Mouse (Mus musculus) CH12.LX (cell line): ENCODE data around the gene Fbxl17. TPM values are rescaled to one million over a fixed set of nuclear protein-coding genes. Genes with fewer than 3 reads are reported as not detected.

ENCODE experiments used
- DNase-seq: peaks from one replicate; pipeline ENCODE4 v3.0.0-alpha.2; 2013; ENCODE audit errors: extremely low read depth
- H3K27ac ChIP-seq: 2 replicates; pipeline ENCODE4 v1.5.1; 2012; ENCODE audit warnings: low read depth, mild to moderate bottlenecking, control low read depth, moderate library complexity; ENCODE audit not compliant: insufficient read depth
- H3K27me3 ChIP-seq: replicated peaks from 2 replicates; pipeline ENCODE3; 2012; ENCODE audit warnings: inconsistent platforms
- H3K36me3 ChIP-seq, 2 experiments: replicated peaks in 1 of 2; 2 replicates each; pipeline versions ENCODE3 to v1.6.1; 2012; ENCODE audit warnings: inconsistent platforms in 1 of 2, low read length in 1 of 2, mild to moderate bottlenecking in 1 of 2, mixed read lengths in 1 of 2, moderate library complexity in 1 of 2; ENCODE audit not compliant: control insufficient read depth in 1 of 2, insufficient read depth in 1 of 2
- H3K4me1 ChIP-seq, 2 experiments: 2 replicates each; pipeline ENCODE4 v1.6.1; 2012; ENCODE audit warnings: inconsistent platforms in 1 of 2, moderate library complexity in 1 of 2; ENCODE audit not compliant: insufficient read depth in 2 of 2, control insufficient read depth in 1 of 2
- H3K4me2 ChIP-seq: 2 replicates; pipeline ENCODE4 v1.6.1; 2012; ENCODE audit warnings: low read depth, mild to moderate bottlenecking, control low read depth; ENCODE audit not compliant: poor library complexity, insufficient read depth, severe bottlenecking
- H3K4me3 ChIP-seq, 3 experiments: fragments of 150-350 bp in 1 of 3; sonication (generic) in 1 of 3; replicated peaks in 1 of 3; 2 replicates each; pipeline versions ENCODE3 to v1.5.1; 2011 to 2012; ENCODE audit warnings: low read depth in 2 of 3, low read length in 2 of 3, mild to moderate bottlenecking in 2 of 3, moderate library complexity in 2 of 3, control low read depth in 1 of 3, improper control_type of control experiment in 1 of 3, inconsistent platforms in 1 of 3, mixed read lengths in 1 of 3; ENCODE audit not compliant: poor library complexity in 1 of 3
- H3K79me2 ChIP-seq: replicated peaks from 2 replicates; pipeline ENCODE4 v1.6.1; 2012; ENCODE audit warnings: mild to moderate bottlenecking, moderate library complexity; ENCODE audit not compliant: control insufficient read depth, poor library complexity, insufficient read depth, severe bottlenecking; ENCODE audit errors: extremely low read depth
- H3K9ac ChIP-seq: 2 replicates; pipeline ENCODE4 v1.6.1; 2012; ENCODE audit warnings: low read depth, mild to moderate bottlenecking, control low read depth, moderate library complexity; ENCODE audit not compliant: insufficient read depth
- H3K9me3 ChIP-seq: replicated peaks from 2 replicates; pipeline ENCODE3; 2012; ENCODE audit warnings: low read length, inconsistent platforms, mixed read lengths
- BHLHE40 ChIP-seq: IDR thresholded peaks from 2 replicates; pipeline ENCODE4 v1.6.1; 2011; ENCODE audit warnings: mild to moderate bottlenecking, low read depth, low read length, improper control_type of control experiment
- CTCF ChIP-seq, 2 experiments: IDR thresholded peaks in 1 of 2; conservative IDR thresholded peaks in 1 of 2; 2 replicates each; pipeline ENCODE4 v1.5.1; 2011 to 2012; ENCODE audit warnings: low read depth in 2 of 2, low read length in 2 of 2, improper control_type of control experiment in 1 of 2, inconsistent platforms in 1 of 2, mild to moderate bottlenecking in 1 of 2, moderate library complexity in 1 of 2
- E2F4 ChIP-seq: IDR thresholded peaks from 2 replicates; pipeline ENCODE4 v1.6.1; 2011; ENCODE audit warnings: low read depth, low read length, improper control_type of control experiment; ENCODE audit not compliant: insufficient replicate concordance
- ELF1 ChIP-seq: IDR thresholded peaks from 2 replicates; pipeline ENCODE4 v1.6.1; 2014; ENCODE audit warnings: low read depth, mild to moderate bottlenecking, inconsistent platforms, low read length, improper control_type of control experiment
- EP300 ChIP-seq: IDR thresholded peaks from 2 replicates; pipeline ENCODE4 v1.6.1; 2011; ENCODE audit warnings: low read length, improper control_type of control experiment
- HCFC1 ChIP-seq: IDR thresholded peaks from 2 replicates; pipeline ENCODE4 v1.6.1; 2012; ENCODE audit warnings: low read depth, mild to moderate bottlenecking, inconsistent platforms, low read length, improper control_type of control experiment
- IRF4 ChIP-seq: IDR thresholded peaks from 2 replicates; pipeline ENCODE4 v1.6.1; 2014; ENCODE audit warnings: low read depth, mild to moderate bottlenecking, inconsistent platforms, low read length, improper control_type of control experiment
- JUN ChIP-seq: IDR thresholded peaks from 2 replicates; pipeline ENCODE4 v1.6.1; 2011; ENCODE audit warnings: low read depth, mild to moderate bottlenecking, low read length, improper control_type of control experiment, moderate library complexity; ENCODE audit not compliant: insufficient read depth
- JUND ChIP-seq: conservative IDR thresholded peaks from 2 replicates; pipeline ENCODE4 v1.6.1; 2011; ENCODE audit warnings: low read depth, low read length, improper control_type of control experiment
- KAT2A ChIP-seq: IDR thresholded peaks from 2 replicates; pipeline ENCODE4 v1.6.1; 2012; ENCODE audit warnings: low read length, improper control_type of control experiment, inconsistent platforms; ENCODE audit not compliant: insufficient replicate concordance
- MAX ChIP-seq: IDR thresholded peaks from 2 replicates; pipeline ENCODE4 v1.6.1; 2011; ENCODE audit warnings: low read length, improper control_type of control experiment
- MEF2A ChIP-seq: IDR thresholded peaks from 2 replicates; pipeline ENCODE4 v1.6.1; 2014; ENCODE audit warnings: low read depth, mild to moderate bottlenecking, inconsistent platforms, low read length, improper control_type of control experiment, borderline replicate concordance
- MXI1 ChIP-seq: IDR thresholded peaks from 2 replicates; pipeline ENCODE4 v1.6.1; 2011; ENCODE audit warnings: mild to moderate bottlenecking, low read depth, low read length, improper control_type of control experiment
- MYC ChIP-seq: IDR thresholded peaks from 2 replicates; pipeline ENCODE4 v1.6.1; 2011; ENCODE audit warnings: low read depth, mild to moderate bottlenecking, improper control_type of control experiment, low read length
- NELFE ChIP-seq: IDR thresholded peaks from 2 replicates; pipeline ENCODE4 v1.6.1; 2011; ENCODE audit warnings: low read depth, low read length, improper control_type of control experiment
- NRF1 ChIP-seq: IDR thresholded peaks from 2 replicates; pipeline ENCODE4 v1.6.1; 2014; ENCODE audit warnings: low read depth, mild to moderate bottlenecking, inconsistent platforms, low read length, improper control_type of control experiment, moderate library complexity
- POLR2A ChIP-seq: IDR thresholded peaks from 2 replicates; pipeline ENCODE4 v1.6.1; 2011; ENCODE audit warnings: low read depth, mild to moderate bottlenecking, improper control_type of control experiment, low read length
- RCOR1 ChIP-seq: conservative IDR thresholded peaks from 2 replicates; pipeline ENCODE4 v1.6.1; 2012; ENCODE audit warnings: low read depth, mild to moderate bottlenecking, inconsistent platforms, low read length, improper control_type of control experiment
- USF1 ChIP-seq: IDR thresholded peaks from 2 replicates; pipeline ENCODE4 v1.6.1; 2014; ENCODE audit warnings: low read depth, mild to moderate bottlenecking, inconsistent platforms, low read length, improper control_type of control experiment
- USF2 ChIP-seq: conservative IDR thresholded peaks from 2 replicates; pipeline ENCODE4 v1.6.1; 2011; ENCODE audit warnings: low read depth, low read length, improper control_type of control experiment
- ZC3H11A ChIP-seq: IDR thresholded peaks from 2 replicates; pipeline ENCODE4 v1.6.1; 2012; ENCODE audit warnings: low read depth, mild to moderate bottlenecking, inconsistent platforms, low read length, improper control_type of control experiment
- ZMIZ1 ChIP-seq: IDR thresholded peaks from 2 replicates; pipeline ENCODE4 v1.6.1; 2012; ENCODE audit warnings: low read depth, mild to moderate bottlenecking, inconsistent platforms, low read length, improper control_type of control experiment
- ZNF384 ChIP-seq: IDR thresholded peaks from 2 replicates; pipeline ENCODE4 v1.6.1; 2012; ENCODE audit warnings: low read depth, low read length, improper control_type of control experiment, inconsistent platforms
- dilution Hi-C: fragments of 300-500 bp; cut with MboI; formaldehyde crosslinking; loops from 2 replicates; pipeline ENCODE4 v1.14.3; 2020; ENCODE audit warnings: low sequenced_read_pairs; ENCODE audit not compliant: extremely low pct_unique_long_range_greater_than_20kb, extremely low pct_ligation_motif_present
- in situ Hi-C: fragments of 300-500 bp; cut with MboI; formaldehyde crosslinking; loops from 3 replicates; pipeline ENCODE4 v1.14.3; 2019; ENCODE audit warnings: low sequenced_read_pairs, low pct_ligation_motif_present, low pct_unique_long_range_greater_than_20kb, mixed read lengths
- polyA plus RNA-seq: library from polyadenylated mRNA; unstranded; fragments of >175 nt; gene quantifications from 2 replicates; pipeline ENCODE4 v1.2.1, GENCODE M21; 2012; ENCODE audit warnings: low read depth; ENCODE audit not compliant: insufficient read length
- total RNA-seq, 2 experiments: library from RNA; depleted of rRNA; stranded (reverse); fragments of 300-350 nt in 1 of 2; fragments of >200 nt in 1 of 2; gene quantifications; 2 replicates each; pipeline ENCODE4 v1.2.3; 2012 to 2014

Gene Fbxl17
- total and polyA plus RNA-seq, 3 experiments: 4.0 to 6.9 (median 4.3) TPM

DNA sequence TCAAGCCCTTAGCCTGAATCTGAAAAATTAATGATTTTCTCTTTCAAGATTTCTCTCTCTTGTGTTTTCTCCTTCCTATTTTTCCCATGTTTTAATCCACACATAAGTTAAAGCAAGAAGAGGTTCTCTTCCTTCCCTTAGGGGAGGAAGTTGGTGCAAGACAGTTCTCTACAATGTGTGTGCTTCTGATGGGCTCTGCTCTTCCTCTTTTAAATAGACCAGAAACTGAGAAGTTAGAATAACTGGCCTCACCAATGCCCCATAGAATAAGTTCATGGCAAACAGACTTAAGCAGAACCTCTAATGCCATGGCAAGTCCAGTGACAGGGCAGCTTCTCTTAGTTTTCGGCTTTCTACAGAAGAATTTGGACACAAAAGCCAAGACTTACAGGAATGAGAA, 301.1 kb downstream of the Fbxl17 start:
- no peak overlapping the region for H3K27ac ChIP-seq
- H3K9me3 ChIP-seq: no peaks in the 10 kb centered on the region
- DNase-seq: no peak
- no peak overlapping the region for H3K4me2 ChIP-seq
- in situ Hi-C loops: no loop called here
- no peak for TF ChIP-seq ZNF384
- TF ChIP-seq ZMIZ1: no peak
- no peak for TF ChIP-seq EP300
- TF ChIP-seq MYC: no peak
- no peak for TF ChIP-seq NRF1
- TF ChIP-seq IRF4: no peak
- TF ChIP-seq NELFE: no peak
- TF ChIP-seq MXI1: no peak
- TF ChIP-seq BHLHE40: no peak
- TF ChIP-seq USF1: no peak
- no peak for TF ChIP-seq MAX
- TF ChIP-seq USF2: no peak
- no peak for TF ChIP-seq RCOR1
- TF ChIP-seq POLR2A: no peak
- TF ChIP-seq CTCF (conservative IDR thresholded peaks at IDR 0.05 in 1 of 2, IDR thresholded peaks at IDR 0.05 in 1 of 2; ENCODE audit: low read depth in 2 of 2, low read length in 2 of 2): no peak
- no peak for TF ChIP-seq JUND
- no peak for TF ChIP-seq MEF2A
- no peak for TF ChIP-seq KAT2A
- no peak for TF ChIP-seq ELF1
- H3K4me1 ChIP-seq: peaks cover 0 to 10% of the 10 kb centered on the region in 2 experiments; a peak in 2 of 4 replicates
- no peak overlapping the region for H3K9ac ChIP-seq
- dilution Hi-C loops: no loop called here
- peaks cover 0 to 9% of the 10 kb centered on the region in 2 experiments for H3K36me3 ChIP-seq
- no peaks in the 10 kb centered on the region for H3K79me2 ChIP-seq
- H3K4me3 ChIP-seq: no peak overlapping the region
- H3K27me3 ChIP-seq: no peaks in the 10 kb centered on the region

DNA sequence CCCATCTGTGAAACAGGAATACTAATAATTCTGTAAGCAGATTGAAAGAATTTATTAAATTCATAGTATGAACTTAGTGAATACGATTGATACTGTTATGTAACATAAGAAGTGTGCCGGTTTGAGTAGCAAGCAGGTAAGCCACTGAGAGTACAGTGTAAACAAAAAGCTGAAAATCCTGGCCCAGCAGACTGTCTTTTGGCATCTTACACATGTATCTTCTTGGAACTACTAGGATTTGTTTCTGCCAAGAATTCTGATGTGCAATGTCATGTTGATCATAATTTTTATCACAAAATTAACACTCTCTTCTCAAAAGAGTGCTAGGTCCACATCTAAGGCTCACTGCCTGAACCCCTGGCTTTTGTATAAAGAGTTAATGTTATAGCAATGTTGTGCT, 304.3 kb downstream of the Fbxl17 start:
- H3K9ac ChIP-seq: no peak overlapping the region
- peaks cover 0 to 10% of the 10 kb centered on the region in 2 experiments; a peak in 2 of 4 replicates for H3K4me1 ChIP-seq
- no peak for TF ChIP-seq HCFC1
- TF ChIP-seq JUN: no peak
- TF ChIP-seq MYC: no peak
- no peak for TF ChIP-seq E2F4
- TF ChIP-seq ZC3H11A: no peak
- H3K4me2 ChIP-seq: no peak overlapping the region
- DNase-seq: no peak
- H3K79me2 ChIP-seq: no peaks in the 10 kb centered on the region
- dilution Hi-C loops: no loop called here
- no peaks in the 10 kb centered on the region for H3K27me3 ChIP-seq
- H3K36me3 ChIP-seq: no peaks in the 10 kb centered on the region
- no peak overlapping the region for H3K27ac ChIP-seq
- H3K4me3 ChIP-seq: no peak overlapping the region
- H3K9me3 ChIP-seq: no peaks in the 10 kb centered on the region
- in situ Hi-C loops: no loop called here
